Mouse (Mus musculus): Measurements from ENCODE around the gene Khnyn. TPM values are rescaled to one million over a fixed set of nuclear protein-coding genes. Genes with fewer than 3 reads are reported as not detected.

Khnyn gene
- polyA plus RNA-seq, 1 experiment: 24.2 TPM

- Histone ChIP-seq H3K4me1 (ENCODE audit: control insufficient read depth, insufficient read depth, low read length) (peaks cover 17% of the 10 kb centered on the region), H3K4me3 (replicated peaks; ENCODE audit: extremely low read depth, low read depth, low read length) (peak overlapping the region; percentile 72)
- peak; percentile 27 for DNase-seq
- WGBS: 3% methylated on average over 9 of the region's 9 CpGs
- TF ChIP-seq POLR2A (IDR thresholded peaks at IDR 0.05; ENCODE audit: borderline replicate concordance, extremely low read depth, low read depth, low read length) (no peak), CTCF (IDR thresholded peaks at IDR 0.05; ENCODE audit: insufficient read depth, low read length) (no peak)
Observed at GRCm38 (mm10) chr14:55854406-55855100, 30.2 kb upstream of the Khnyn start.

GRCm38 (mm10) chr14:55855101-55855561 is 29.6 kb upstream of the Khnyn start:
- peak overlapping the region; percentile 72 for H3K4me3 ChIP-seq (replicated peaks; ENCODE audit: extremely low read depth, low read depth, low read length)
- no peak for TF ChIP-seq CTCF (IDR thresholded peaks at IDR 0.05; ENCODE audit: insufficient read depth, low read length)
- TF ChIP-seq POLR2A (IDR thresholded peaks at IDR 0.05; ENCODE audit: borderline replicate concordance, extremely low read depth, low read depth, low read length): no peak
- peaks cover 17% of the 10 kb centered on the region for H3K4me1 ChIP-seq (ENCODE audit: control insufficient read depth, insufficient read depth, low read length)
- DNase-seq: no peak
- 10% methylated on average over 4 of the region's 4 CpGs for WGBS

- TF ChIP-seq POLR2A (IDR thresholded peaks at IDR 0.05; ENCODE audit: borderline replicate concordance, extremely low read depth, low read depth, low read length) (peak; percentile 42; the same call in 1 of the 2 replicates), CTCF (IDR thresholded peaks at IDR 0.05; ENCODE audit: insufficient read depth, low read length) (no peak)
- Histone ChIP-seq H3K4me3 (replicated peaks; ENCODE audit: extremely low read depth, low read depth, low read length) (peak overlapping the region; percentile 2), H3K4me1 (ENCODE audit: control insufficient read depth, insufficient read depth, low read length) (peaks cover 17% of the 10 kb centered on the region)
- WGBS: 29% methylated on average over 4 of the region's 4 CpGs
- no peak for DNase-seq
Observed at GRCm38 (mm10) chr14:55857588-55857987, 27.2 kb upstream of the Khnyn start.

GRCm38 (mm10) chr14:55862186-55862585 is 22.6 kb upstream of the Khnyn start:
- Histone ChIP-seq H3K4me1 (ENCODE audit: control insufficient read depth, insufficient read depth, low read length) (peaks cover 3% of the 10 kb centered on the region; the same call in 1 of the 2 replicates), H3K4me3 (replicated peaks; ENCODE audit: extremely low read depth, low read depth, low read length) (no peak overlapping the region)
- 54% methylated on average over 6 of the region's 6 CpGs for WGBS
- no peak for DNase-seq
- TF ChIP-seq POLR2A (IDR thresholded peaks at IDR 0.05; ENCODE audit: borderline replicate concordance, extremely low read depth, low read depth, low read length): no peak
- no peak for TF ChIP-seq CTCF (IDR thresholded peaks at IDR 0.05; ENCODE audit: insufficient read depth, low read length)

- TF ChIP-seq CTCF (IDR thresholded peaks at IDR 0.05; ENCODE audit: insufficient read depth, low read length) (no peak), POLR2A (IDR thresholded peaks at IDR 0.05; ENCODE audit: borderline replicate concordance, extremely low read depth, low read depth, low read length) (no peak)
- no peak for DNase-seq
- Histone ChIP-seq H3K4me3 (replicated peaks; ENCODE audit: extremely low read depth, low read depth, low read length) (no peak overlapping the region), H3K4me1 (ENCODE audit: control insufficient read depth, insufficient read depth, low read length) (no peaks in the 10 kb centered on the region)
- 92% methylated on average over 10 of the region's 10 CpGs for WGBS
Observed at GRCm38 (mm10) chr14:55862970-55863369, 21.8 kb upstream of the Khnyn start.

- WGBS: 22% methylated on average over 7 of the region's 7 CpGs
- TF ChIP-seq CTCF (IDR thresholded peaks at IDR 0.05; ENCODE audit: insufficient read depth, low read length) (peak; percentile 95), POLR2A (IDR thresholded peaks at IDR 0.05; ENCODE audit: borderline replicate concordance, extremely low read depth, low read depth, low read length) (no peak)
- Histone ChIP-seq H3K4me1 (ENCODE audit: control insufficient read depth, insufficient read depth, low read length) (no peaks in the 10 kb centered on the region), H3K4me3 (replicated peaks; ENCODE audit: extremely low read depth, low read depth, low read length) (no peak overlapping the region)
- DNase-seq: peak; percentile 74
Observed at GRCm38 (mm10) chr14:55863773-55864172, 21.0 kb upstream of the Khnyn start.

- WGBS: 35% methylated on average over 4 of the region's 4 CpGs
- DNase-seq: peak; percentile 58
- Histone ChIP-seq H3K4me1 (ENCODE audit: control insufficient read depth, insufficient read depth, low read length) (no peaks in the 10 kb centered on the region), H3K4me3 (replicated peaks; ENCODE audit: extremely low read depth, low read depth, low read length) (no peak overlapping the region)
- TF ChIP-seq POLR2A (IDR thresholded peaks at IDR 0.05; ENCODE audit: borderline replicate concordance, extremely low read depth, low read depth, low read length) (no peak), CTCF (IDR thresholded peaks at IDR 0.05; ENCODE audit: insufficient read depth, low read length) (peak; percentile 51; the same call in 1 of the 2 replicates)
Observed at GRCm38 (mm10) chr14:55866962-55867361, 17.8 kb upstream of the Khnyn start.

- 85% methylated on average over 14 of the region's 14 CpGs for WGBS
- no peak overlapping the region for H3K4me3 ChIP-seq (replicated peaks; ENCODE audit: extremely low read depth, low read depth, low read length)
- H3K4me1 ChIP-seq (ENCODE audit: control insufficient read depth, insufficient read depth, low read length): no peaks in the 10 kb centered on the region
- no peak for TF ChIP-seq POLR2A (IDR thresholded peaks at IDR 0.05; ENCODE audit: borderline replicate concordance, extremely low read depth, low read depth, low read length)
- no peak for TF ChIP-seq CTCF (IDR thresholded peaks at IDR 0.05; ENCODE audit: insufficient read depth, low read length)
- DNase-seq: no peak
Observed at GRCm38 (mm10) chr14:55868230-55869026, 16.3 kb upstream of the Khnyn start.

- WGBS: 93% methylated on average over 6 of the region's 6 CpGs
- 0 out of 2 replicates have a peak, but pooled peaks cover 3% of the 10 kb centered on the region for H3K4me1 ChIP-seq (ENCODE audit: control insufficient read depth, insufficient read depth, low read length)
- TF ChIP-seq CTCF (IDR thresholded peaks at IDR 0.05; ENCODE audit: insufficient read depth, low read length): no peak
- TF ChIP-seq POLR2A (IDR thresholded peaks at IDR 0.05; ENCODE audit: borderline replicate concordance, extremely low read depth, low read depth, low read length): no peak
- DNase-seq: no peak
- H3K4me3 ChIP-seq (replicated peaks; ENCODE audit: extremely low read depth, low read depth, low read length): no peak overlapping the region
Observed at GRCm38 (mm10) chr14:55869538-55869937, 15.2 kb upstream of the Khnyn start.

All from lung, adult 2 months (tissue).